Mouse (Mus musculus) CD4-positive, CD25-positive, alpha-beta regulatory T cell, adult 4 months (primary cell): ENCODE data around the gene Sult2a7. TPM values are rescaled to one million over a fixed set of nuclear protein-coding genes. Genes with fewer than 3 reads are reported as not detected.

Source experiments
- ATAC-seq: one replicate; pipeline ENCODE4 v1.8.0; 2017
- polyA plus RNA-seq, 2 experiments: library from polyadenylated mRNA; unstranded; fragments of 100-300 nt; shearing (Covaris generic); gene quantifications; one replicate each; pipeline ENCODE4 v1.2.1; 2017

The Sult2a7 gene
- not detected for polyA plus RNA-seq

GRCm38 (mm10) chr7:14494130-14494529, at the start of gene Sult2a7:
Gene Sult2a7 (minus strand): TSS chr7:14494230.
- ATAC-seq, result no peak

DNA sequence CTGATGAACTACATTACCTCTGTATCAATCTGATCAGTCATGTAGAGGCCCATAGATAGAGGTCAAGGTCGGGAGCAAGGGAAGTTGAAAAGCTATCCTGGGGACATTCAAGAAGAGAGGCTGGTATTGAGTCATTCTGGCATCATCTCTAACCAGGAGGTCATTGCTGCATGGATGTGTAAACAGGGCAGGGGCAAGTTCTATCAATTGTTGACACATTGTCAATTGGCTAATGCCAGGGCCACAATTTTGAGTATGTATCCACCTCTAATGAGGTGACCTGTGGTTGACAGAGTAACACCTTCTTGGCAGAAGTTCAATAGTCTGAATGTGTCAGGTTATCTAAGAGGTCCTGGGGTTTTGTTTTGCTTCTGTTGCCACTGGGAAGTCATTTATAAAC, 31.2 kb upstream of the Sult2a7 start:
- no peak for ATAC-seq

DNA sequence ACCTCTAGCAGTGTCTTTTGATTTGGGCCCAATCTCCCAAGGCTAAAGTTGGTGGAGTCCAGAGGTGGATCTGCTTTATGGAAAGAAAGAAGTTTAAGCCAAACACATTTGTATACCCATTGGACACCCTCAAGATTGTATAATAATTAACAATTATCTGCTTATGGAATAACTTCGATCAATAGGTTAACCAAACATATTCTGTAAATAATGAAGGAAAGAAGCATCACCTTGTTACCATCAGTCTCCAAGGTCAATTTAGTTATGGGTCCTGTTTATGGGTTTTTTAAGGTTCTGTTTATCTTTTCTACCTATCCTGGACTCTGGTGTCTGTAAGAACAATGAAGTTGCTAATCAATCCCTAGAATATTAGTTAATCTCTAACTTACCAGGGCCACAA, 28.6 kb upstream of the Sult2a7 start:
- no peak for ATAC-seq

DNA sequence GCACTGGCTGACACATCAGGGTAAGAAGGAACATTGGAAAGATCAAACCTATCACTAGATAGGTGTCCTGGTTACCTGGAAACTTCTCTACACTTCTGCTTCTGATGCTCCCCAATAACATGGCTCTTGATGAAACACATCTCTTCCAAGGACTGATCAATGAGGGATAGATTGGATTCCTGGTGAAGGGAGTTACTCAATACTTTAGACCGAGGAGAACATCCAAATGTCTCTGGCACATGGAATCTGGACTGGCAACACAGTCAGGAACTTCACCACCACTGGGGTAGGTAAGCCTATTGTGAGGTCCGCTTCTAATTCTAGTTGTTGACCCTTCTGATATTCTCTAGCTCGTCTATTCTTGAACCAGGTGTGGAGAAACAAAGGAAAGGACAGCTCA, 24.3 kb upstream of the Sult2a7 start:
- no peak for ATAC-seq

DNA sequence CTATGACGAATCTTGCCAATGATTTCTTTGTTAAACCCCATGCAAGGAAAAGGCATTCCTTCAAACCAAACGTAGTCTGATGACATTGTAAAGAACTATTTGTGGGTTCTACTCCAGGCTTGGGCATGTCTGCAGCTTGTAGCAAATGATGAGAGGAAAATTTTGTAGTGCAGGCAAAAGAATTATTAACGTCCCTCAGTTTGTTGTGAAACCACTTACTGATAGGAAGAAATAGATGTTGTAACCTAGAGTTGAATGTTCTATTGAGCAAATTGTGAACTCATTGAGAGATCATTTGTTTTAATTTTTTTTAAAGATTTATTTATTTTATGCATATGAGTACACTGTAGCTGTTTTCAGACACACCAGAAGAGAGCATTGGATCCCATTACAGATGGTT, 1.1 kb downstream of the Sult2a7 start:
- ATAC-seq, result no peak

- ATAC-seq, result no peak
Measured at GRCm38 (mm10) chr7:14446534-14446933, 47.5 kb downstream of the Sult2a7 start, which contains the start of gene Sult2a8. Gene Sult2a8 (minus strand): TSS chr7:14446769.

DNA sequence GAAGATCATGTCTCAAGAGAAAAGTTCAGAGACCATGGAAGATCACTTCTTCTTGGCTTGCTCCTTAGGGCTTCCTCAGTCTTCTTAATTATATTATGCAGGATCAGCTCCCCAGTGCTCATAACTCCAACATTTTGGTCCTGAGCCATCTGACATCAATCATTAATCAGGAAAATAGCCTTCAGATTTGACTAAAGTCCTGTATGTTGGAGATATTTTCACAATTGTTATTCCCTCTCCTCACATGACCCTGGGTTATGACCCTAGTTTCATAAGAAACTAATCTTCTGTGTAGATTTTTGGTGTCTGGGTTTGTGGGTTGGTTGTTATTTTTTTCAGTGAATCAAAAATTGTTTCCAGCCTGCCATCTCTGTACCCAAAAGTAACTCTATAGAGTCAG, 54.4 kb downstream of the Sult2a7 start:
- ATAC-seq, result no peak

GRCm38 (mm10) chr7:14438484-14438883, 55.5 kb downstream of the Sult2a7 start:
- ATAC-seq, result no peak

GRCm38 (mm10) chr7:14438029-14438428, 56.0 kb downstream of the Sult2a7 start:
- no peak for ATAC-seq

Other genes starting within 250 kb of the Sult2a7 start
- gene Sult2a6, start 239.4 kb downstream of the Sult2a7 start, polyA plus RNA-seq, result not detected
- 1 to 10 TPM in 1 of 2 experiments, under 1 TPM in 1; 0.36 to 2.6 TPM for gene Obox8, start 160.7 kb downstream of the Sult2a7 start, polyA plus RNA-seq
- gene Sult2a8, start 47.5 kb downstream of the Sult2a7 start, polyA plus RNA-seq, result not detected
- not detected for gene Vmn1r90, start 69.3 kb upstream of the Sult2a7 start, polyA plus RNA-seq
- not detected for gene Obox7, start 165.3 kb upstream of the Sult2a7 start, polyA plus RNA-seq